Mouse (Mus musculus): ENCODE results near the gene Mrpl16.

Mrpl16 gene

DNA sequence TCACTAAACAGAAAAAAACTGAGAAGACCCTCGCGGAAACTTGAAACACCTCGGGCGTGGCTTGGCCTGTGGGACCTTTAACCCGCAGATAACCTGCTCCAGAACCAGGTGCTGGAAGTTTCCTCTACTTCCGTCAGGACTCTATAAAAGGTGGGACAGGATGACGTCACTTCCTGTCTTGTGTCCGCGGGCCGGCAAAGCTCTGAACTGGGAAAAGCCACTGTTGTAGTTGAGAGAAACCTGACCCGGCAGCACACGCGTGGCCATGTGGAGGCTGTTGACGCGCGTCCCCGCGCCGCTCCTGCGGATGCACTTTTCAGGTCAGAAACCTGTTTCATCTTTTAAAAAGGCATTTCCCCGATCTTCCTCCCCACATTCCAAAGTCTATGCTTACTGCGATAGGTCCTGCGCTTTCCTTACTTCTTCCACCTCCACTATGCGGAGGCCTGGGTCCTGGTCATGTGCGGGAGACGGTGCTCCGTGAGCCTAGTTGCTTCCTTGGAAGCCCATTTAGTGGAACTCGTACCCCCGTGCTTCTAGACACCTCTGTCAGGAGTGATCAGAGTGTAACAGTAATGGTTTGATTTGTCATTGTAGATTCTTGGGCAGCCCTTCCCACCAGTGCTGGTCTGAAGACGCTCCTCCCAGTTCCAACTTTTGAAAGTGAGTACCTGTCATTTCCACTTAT lies at the start of gene Mrpl16:
Gene Mrpl16 (plus strand): TSS at position 187 of the 688 bp plus-strand sequence.
- DNase-seq (ENCODE audit: extremely low spot score, low spot score), result peak; percentile 90

DNA sequence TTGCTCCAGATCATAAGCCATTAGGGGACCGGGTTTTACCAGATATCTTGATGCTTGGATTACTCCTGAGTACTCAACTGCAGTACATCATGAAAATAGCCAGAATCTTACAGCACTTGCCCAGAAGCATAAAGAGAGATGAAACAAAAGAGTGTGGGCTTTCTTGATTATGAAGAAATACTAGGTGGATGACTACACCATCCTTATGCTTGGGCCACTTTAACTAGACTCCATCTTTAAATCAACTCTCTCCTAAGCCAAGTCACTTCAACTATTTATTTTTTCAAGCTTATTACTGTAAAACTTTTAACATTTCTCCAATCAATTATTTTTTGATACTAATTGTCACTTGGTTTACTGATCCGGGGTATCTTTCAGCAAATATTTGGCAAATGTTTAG lies 46.3 kb upstream of the Mrpl16 start:
- no peak for DNase-seq (ENCODE audit: extremely low spot score, low spot score)

DNA sequence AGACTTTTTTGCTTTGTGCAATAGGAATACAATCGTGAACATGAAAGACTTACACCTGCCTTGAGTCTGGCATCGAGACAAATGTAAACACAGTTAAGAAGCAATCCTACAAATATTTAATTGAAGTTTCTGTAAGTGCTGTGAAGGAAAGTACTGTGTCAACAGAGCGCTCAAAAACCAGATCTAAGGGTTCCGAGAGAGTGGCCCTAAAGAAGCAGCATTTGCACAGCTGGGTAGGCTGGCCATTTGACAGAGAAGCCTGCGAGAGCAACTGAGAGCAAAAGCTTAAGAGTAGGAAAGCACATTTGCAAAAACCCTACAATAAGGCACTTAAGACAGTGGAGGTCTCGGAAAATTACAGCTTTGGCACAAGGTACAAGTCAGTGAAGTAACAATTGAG lies 45.9 kb upstream of the Mrpl16 start:
- DNase-seq (ENCODE audit: extremely low spot score, low spot score), result no peak

DNA sequence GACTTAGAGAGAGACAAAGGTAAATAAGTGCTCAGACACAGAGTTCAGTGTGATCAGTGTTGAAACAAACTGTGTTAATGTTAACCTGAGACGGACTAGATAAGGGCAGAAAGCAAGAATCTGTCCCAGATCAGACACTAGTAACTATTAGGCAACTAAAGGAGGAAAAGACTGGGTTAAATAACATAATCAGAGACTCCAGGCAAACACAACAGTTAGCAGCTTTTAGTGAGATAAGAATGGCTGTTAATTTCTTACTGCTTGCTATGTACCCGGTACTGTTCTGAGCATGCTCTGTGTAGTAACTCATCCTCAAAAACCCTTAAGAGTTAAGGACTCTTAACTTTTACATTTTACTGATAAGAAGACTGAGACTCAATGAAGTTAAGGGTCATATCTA lies 44.3 kb upstream of the Mrpl16 start:
- no peak for DNase-seq (ENCODE audit: extremely low spot score, low spot score)

DNA sequence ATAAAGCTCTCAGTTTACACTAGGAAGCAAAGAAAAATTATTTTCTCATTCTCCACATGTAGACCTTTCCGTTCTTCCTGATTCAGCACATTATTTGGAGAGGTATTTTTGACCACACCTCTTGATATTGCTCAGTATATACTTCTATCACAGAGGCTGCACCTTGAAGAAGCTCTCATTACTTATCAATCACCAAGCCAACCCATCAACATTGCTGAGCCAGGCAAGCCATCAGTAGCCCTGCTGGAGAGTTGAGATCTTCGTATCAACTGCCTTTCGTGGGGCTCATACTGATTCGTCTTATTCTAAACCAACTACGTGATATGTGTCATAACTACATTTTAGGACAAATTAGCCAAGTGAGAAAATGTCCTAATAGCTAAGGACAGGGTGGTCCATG lies 42.9 kb upstream of the Mrpl16 start:
- DNase-seq (ENCODE audit: extremely low spot score, low spot score), result no peak

DNA sequence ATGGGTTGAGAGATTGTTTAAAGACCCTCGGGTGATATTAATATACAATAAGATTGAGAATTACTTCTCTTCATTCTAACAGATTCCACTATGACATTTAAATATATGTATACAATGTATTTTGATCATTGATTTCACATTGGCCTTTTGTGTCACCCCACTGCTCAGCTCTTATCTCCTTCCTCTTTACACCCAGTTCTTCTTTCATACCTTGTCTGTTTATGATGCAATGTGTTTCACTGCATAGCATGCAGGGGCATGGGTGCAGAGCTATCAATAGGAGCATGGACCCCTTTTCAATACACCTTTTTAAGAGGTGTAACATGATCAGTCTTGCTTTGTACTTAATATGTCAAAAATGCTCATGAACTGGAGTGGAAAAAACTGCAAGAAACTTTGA lies 39.9 kb upstream of the Mrpl16 start:
- DNase-seq (ENCODE audit: extremely low spot score, low spot score), result no peak

DNA sequence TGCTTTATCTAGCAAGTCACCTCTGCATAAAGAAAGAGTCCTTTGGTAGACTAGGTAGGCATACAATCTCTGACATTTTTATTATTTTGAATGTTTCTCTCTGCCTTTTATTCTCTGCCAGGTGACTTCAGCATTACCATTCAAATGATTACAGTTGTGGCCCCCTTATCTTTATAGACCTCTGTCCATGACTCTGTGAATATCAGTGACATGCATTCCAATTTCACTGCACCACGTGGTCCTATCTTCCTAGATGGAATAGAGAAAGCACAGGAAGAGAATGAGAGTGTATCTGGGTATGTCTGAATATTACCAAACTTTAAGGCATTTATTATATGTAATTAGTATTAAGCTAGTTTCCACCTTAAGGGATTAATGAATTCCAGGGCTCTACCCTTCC lies 33.7 kb upstream of the Mrpl16 start:
- no peak for DNase-seq (ENCODE audit: extremely low spot score, low spot score)

DNA sequence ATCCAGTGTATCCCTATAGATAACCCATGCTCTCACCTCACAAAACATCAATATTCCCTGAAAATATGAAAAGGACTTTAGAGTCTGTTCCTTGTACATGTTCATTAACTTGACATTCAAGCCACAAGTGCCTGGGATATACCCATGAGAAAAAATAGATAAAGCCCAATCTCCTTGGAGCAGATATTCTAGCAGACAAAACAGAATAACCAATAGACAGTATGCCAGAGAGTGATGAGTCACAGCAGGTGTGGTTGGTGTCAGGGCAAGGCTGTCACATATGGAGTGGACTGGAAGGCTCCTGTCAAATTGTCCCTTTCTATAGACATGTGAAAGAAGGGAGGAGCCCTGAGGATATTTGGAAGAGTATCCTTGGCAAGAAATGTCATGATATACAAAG lies 24.5 kb upstream of the Mrpl16 start:
- DNase-seq (ENCODE audit: extremely low spot score, low spot score), result no peak

DNA sequence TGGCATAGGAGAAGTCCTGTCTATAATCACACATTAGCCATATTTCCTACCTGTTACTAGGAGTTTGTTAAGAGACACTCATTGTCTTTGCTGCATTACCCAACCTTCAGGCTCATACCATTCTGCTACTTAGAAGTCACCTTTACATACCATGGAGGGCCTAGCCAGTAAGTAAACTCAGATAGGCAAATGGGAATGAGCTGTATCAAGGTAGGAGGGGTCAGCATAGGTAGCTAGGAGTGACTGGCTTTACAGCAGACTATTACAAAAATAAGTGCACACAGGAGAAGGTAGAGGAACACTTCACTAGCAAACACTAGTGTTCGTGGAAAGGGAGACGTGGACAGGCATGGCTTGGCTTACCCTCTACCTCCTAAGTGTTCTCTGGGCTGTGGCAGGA lies 22.9 kb upstream of the Mrpl16 start, which contains the start of gene Gif:
Gene Gif (plus strand): TSS at position 257 of the 400 bp plus-strand sequence.
- no peak for DNase-seq (ENCODE audit: extremely low spot score, low spot score)

DNA sequence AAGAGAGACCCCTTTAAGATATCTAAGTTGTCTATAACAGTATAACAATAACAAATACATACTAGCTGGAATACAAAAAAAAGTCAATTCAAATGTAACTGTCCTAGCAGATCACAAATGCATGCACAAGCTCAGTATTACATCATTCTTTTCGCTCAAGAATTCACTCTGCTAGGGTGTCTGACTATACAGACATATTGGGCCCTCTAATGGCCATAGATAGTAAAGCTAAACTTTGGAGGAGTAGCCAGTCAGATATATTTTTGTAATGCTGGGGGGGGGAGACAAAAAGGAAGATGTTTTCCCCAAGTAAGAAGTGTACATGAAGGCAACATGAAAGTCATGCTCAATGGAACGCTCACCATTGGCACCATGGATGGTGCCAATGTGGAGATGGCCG lies 5.1 kb upstream of the Mrpl16 start:
- no peak for DNase-seq (ENCODE audit: extremely low spot score, low spot score)

DNA sequence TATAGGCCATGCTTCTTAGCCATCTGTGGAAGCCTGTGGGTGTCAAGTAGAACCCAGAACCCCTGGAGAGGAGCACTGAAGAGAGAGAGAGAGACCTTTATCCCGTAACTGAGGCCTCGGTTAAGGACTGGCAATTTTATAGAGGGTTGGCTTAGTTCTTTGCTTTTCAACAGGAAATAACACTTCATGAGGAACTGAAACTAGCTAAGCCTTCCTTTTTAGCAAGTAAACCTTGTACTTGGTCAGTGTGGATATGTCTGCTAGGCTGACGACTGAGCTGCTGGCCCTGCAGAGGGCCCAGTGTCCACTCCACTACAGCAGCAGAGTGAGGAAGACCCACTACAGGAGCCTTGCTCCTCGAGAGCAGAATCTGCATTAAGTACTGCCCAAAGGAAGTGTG lies 3.8 kb upstream of the Mrpl16 start:
- no peak for DNase-seq (ENCODE audit: extremely low spot score, low spot score)

DNA sequence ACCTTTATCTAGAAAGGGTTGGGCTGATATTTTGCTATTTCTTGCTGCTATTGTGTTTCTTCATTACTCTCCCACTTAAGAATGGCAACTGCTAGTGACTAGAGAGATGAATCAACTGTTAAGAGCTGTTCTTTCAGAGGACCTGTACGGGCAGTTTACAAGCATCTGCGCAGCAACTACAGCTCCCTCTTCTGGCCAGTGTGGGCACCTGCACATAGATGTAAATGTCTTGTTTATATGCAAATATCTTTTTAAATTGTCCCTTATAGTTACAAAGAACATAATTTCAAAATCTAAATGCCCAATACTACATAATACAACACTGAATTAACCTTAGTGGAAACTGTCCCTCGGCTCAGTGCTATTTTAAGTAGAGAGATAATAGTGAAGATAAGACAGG lies 2.0 kb upstream of the Mrpl16 start:
- DNase-seq (ENCODE audit: extremely low spot score, low spot score), result no peak

DNA sequence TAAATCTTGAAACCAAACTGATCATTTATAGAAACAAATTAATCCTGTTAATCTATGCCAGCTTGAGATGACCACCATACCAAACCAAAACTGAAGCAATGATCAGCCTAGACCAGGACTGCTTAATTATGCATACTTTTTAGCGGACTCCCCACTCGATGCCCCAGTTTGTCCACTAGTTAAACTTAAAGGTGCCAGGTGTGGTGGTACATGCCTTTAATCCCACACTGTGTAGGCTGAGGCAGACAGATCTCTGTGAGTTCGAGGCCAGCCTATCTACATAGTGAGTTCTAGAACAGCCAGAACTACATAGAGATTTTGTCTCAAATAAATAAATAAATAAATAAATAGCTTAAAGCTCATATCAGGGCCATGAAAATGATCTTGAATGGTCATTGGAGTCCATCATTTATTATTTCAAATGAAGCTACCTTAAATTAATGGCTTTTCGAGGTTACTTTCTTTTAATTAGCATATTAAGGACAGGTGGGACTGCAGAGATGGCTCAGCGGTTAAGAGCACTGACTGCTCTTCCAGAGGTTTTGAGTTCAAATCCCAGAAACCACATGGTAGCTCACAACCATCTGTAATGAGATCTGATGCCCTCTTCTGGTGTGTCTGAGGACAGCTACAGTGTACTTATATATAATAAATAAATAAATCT lies 802 bp upstream of the Mrpl16 start:
- no peak for DNase-seq (ENCODE audit: extremely low spot score, low spot score)

DNA sequence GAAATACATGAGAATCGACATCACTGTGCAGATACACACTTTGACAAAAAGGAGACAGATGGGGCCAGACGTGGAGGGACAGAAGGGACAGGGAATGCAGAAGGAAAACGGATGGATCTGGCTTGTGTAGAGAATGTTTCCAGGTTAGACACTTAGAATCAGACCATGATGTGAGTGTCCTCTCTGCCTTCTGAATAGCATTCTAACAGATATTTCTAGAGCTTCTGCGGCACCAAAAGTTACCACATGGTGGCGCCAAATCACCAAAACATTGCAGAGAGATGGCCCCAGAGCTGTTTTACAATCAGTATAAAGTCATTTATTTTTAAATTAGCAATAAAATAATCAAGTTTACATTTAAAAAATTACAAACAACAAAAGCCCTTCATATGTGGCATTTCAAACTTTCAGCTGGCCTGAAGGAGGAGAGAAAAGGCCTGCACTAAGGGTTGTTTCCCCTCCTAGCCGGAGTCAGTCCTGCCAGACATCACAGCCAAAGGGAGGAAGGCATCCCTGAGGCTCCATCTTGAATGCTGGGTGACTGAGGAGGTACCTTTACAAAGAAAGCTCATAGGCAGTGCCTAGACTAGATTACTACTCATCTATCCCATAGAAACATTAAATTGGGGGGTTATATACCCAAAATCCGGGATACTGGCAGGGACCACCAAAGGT lies 7.1 kb downstream of the Mrpl16 start:
- peak; percentile 68 for DNase-seq (ENCODE audit: extremely low spot score, low spot score)

DNA sequence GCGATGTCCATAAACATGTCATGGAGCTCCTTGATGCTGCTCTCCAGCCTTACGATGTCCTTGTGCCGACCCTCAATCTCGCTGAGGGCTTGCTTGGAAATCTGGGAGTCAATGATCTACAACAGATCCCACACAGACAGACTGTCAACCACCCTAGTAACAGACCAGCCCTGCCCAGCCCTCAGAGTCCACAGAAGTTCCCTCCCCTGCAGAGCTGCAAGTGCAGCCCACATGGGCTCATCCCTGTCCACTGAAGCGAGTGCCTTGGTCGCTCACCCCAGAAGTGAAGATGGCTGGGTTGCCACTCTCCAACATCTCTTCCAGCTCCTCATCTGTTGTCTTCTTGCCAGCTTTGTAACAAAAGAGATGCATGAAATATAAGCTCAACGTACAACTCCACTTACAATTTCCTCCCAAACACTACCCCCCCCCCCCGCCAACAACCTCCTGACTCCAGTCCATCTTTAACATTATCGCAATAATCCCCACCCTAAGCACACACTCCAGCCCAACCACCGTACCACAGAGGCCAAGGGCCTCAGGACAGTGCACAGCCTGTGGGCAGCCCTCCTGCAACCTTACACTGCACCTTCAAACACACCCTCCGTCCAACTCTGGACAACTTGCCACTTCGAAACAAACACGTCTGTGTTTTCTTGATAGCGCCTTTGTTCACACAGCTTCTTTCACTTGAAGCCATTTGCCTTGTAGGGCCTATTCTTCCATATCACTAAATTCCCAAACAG lies 15.4 kb downstream of the Mrpl16 start:
- no peak for DNase-seq (ENCODE audit: extremely low spot score, low spot score)

DNA sequence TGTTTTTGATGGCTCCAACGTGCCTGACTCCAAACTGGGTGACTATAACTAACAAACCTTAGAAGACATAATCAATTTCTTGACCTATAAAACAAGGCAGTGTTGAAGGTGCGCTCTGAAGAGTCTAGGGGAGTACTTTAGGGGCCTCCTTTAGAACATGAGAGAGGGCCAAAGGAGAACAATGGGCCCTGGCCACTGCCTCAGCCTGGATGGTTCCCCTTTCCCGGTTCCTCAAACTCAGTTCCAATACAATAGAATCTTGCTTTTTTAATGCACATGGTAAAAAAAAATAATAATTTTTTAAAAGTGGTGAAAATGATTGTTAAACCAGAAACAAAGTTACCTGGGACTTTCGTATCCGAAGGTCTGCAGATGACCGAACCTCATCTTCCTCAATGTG lies 17.6 kb downstream of the Mrpl16 start:
- no peak for DNase-seq (ENCODE audit: extremely low spot score, low spot score)

DNA sequence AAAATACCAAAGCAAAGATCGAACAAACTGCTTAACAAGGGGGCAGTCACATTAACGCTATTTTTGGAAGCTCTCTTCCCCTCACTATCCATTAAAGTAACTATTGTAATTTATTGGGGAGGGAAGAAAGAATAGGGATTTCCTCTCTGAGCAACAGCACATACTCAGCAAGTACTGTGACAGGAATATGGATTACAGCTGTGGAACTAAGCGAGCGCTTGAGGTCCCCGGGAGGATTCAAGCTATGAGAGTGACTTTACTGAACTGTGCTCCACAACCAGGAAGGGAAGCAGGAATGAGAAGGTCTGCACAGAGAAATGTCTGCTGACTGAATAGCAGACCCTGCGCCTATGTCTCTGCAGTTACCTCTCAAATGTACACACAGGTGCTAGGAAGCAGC lies 18.7 kb downstream of the Mrpl16 start:
- DNase-seq (ENCODE audit: extremely low spot score, low spot score), result no peak

DNA sequence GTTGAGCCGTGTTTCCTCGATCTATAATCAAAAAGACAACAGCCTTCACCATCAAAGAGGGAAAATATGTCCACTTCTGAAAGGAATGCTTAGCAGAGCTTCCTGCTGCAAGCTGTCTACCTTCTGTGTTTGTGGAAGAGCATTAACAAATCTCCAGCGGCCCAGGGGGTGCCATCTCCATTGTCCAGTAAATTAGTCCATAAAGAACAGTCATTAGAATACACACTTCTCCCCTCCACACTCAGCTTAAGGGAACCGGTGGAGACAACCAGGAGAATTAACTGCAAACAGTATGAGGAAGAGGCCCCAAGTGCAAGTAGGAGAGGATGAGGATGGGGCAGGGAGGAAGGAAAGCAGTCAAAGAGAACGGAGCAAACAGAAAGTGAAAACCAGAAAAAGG lies 21.6 kb downstream of the Mrpl16 start:
- no peak for DNase-seq (ENCODE audit: extremely low spot score, low spot score)

DNA sequence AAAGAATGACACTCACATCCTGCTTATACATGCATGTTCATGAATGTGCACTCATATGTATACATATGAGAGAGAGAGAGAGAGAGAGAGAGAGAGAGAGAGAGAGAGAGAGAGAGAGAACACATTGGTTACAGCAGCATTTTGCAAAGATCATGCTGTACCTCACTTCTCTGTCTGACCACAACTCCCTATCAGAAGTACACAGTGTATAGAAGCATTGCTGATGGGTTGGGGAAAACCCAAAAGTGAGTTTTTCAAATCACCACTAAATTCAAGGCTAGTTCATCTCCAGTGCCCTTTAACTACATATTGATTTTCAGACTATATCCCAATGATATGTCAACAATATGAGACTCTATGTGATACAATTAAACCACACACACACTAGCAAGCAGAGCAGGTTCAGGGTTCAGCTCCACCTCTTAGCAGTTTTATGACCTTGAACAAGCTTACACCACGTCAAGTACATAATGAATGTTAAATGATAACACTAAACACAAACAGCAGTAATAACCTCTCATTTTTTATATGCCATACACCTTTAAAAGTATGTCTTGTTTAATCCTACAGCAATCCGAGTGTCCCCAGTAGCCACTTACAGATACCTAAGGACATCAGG lies 23.7 kb downstream of the Mrpl16 start:
- no peak for DNase-seq (ENCODE audit: extremely low spot score, low spot score)

DNA sequence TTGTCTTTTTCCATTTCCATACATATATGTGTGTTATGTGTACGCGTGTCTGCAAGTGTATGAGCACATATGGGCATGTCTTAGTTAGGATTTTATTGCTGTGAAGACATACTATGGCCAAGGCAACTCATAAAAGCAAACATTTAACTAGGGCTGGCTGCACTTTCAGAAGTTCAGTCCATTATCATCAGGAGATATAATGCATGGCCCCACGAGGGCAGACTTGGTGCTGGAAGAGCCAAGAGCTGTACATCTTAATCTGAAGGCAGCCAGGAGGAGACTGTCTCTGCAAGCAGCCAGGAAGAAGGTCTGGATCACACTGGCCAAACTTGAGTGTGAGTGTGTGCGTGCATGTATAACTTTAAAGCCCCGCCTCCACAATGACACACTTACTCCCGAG lies 24.3 kb downstream of the Mrpl16 start:
- DNase-seq (ENCODE audit: extremely low spot score, low spot score), result no peak

DNA sequence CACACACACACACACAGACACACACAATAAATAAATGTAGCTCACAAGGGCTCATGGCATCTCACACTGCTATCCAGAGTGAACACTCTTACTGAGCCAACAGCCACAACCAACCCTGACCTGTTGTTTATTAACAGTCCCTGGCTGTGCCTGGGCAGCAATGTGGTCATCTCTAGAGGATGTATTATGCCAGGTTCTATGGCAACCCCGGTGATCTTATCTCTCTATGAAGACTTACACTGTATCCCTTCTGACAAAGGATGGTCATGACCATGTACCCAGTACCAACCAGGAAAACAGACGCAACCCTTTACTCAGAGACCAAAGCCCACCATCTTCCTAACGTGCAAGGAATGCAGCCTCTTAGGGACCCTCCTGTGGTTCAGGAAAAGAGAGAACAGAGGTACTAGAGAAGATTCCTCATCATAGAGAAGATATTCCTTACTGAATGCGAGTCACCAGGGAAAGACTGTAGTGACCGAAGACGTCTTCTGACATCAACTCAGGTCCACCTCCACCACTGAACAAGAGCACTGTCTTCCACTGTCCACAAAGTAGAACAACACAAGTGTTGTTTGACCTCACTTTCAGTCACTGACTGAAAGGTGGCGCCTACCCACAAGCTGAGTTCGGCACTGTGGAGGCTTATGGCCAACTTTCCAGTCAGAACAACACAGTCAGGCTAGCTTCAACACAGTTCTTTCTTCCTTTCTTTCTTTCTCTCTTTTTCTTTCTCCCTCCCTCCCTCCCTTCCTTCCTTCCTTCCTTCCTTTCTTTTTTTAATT lies 30.5 kb downstream of the Mrpl16 start:
- no peak for DNase-seq (ENCODE audit: extremely low spot score, low spot score)
